Mouse (Mus musculus) adipocyte (in vitro differentiated cells): Measurements from ENCODE around the gene Cep89.

Experiments used
- DNase-seq: peaks from one replicate; pipeline ENCODE4 v3.0.0-alpha.2; 2016; ENCODE audit warnings: low spot score

The Cep89 gene

DNA sequence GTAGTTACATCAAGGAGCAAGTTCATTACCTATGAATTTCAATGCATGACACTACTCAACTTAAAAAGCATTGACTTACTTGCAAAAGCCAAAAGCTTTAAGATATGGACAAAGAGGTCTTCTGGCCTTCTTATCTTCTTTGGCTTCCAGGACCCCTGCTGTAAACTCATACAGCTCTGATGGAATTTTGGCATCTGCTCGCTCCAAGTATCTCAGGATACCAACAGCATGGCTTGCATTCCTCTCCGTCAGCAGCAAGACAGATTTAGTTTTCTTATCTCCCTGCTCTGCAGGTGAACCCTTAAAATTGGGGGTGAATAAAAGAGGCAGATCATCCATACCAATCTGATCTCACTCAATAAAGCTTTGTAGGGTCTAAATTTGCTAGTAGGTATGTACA lies 88.3 kb downstream of the Cep89 start:
- DNase-seq: no peak

DNA sequence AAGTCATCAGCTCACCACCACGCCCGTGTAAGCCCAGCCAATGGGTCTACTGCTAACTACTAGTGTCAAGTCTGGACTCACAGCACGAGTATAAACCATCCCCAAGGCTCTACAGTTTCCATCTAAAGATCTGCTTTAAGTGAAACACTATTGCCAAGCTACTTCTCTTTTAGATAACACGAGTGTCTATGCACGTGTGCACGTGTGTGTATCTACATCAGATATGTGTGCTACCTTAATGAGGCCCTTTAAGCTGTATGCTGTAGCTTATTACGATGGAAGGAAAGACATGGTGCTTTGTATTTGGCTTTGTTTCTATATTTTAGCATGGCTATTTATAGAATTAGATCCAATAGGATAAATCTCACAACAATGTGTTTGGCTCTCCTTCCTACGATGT lies 89.7 kb downstream of the Cep89 start:
- no peak for DNase-seq
